Mouse (Mus musculus): Measurements from ENCODE around the gene Arpp21. TPM values are rescaled to one million over a fixed set of nuclear protein-coding genes. Genes with fewer than 3 reads are reported as not detected.
A peak's percentile ranks its signal among the peaks of the same experiment; 100 is the strongest.

Arpp21 gene
- polyA plus RNA-seq, 2 experiments = 23.6 to 28.3 TPM

DNA sequence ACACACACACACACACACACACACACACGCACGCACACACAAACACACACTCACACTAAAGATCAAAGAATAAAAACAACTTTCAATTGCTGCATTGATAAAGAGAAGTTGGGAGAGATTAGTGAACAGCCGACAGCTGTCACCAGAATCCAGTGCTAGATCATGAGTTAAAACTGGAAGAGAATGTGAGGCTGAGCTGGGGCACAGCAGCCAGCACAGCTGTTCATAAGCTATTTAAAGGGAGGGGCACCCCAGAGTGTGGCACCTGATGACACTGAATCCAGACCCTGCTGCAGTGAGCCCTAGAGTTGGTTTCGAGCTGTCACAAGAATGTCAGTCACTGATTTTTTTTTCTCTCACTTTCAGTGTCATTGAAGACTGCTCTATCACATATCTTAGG, 14.0 kb upstream of the Arpp21 start:
- H3K27me3 ChIP-seq (ENCODE audit: control insufficient read depth, insufficient read depth, low read length) = no peaks in the 10 kb centered on the region
- DNase-seq (ENCODE audit: low spot score) (peak; percentile 27), ATAC-seq (ENCODE audit: low FRiP score, low read depth) (peak; percentile 84)
- 80% methylated on average over 4 of the region's 4 CpGs for WGBS
- H3K4me2 ChIP-seq (replicated peaks; ENCODE audit: low read depth, low read length, severe bottlenecking) = no peak overlapping the region
- H3K9ac ChIP-seq (ENCODE audit: low read depth, low read length, severe bottlenecking) = no peak overlapping the region
- H3K27ac ChIP-seq (replicated peaks; ENCODE audit: low read depth, low read length) = no peak overlapping the region
- no peaks in the 10 kb centered on the region for H3K9me3 ChIP-seq (ENCODE audit: control insufficient read depth, low read length)
- no peaks in the 10 kb centered on the region for H3K36me3 ChIP-seq (ENCODE audit: control insufficient read depth, insufficient read depth, low read length)
- no peak for TF ChIP-seq POLR2A (IDR thresholded peaks at IDR 0.05; ENCODE audit: borderline replicate concordance, extremely low read depth, insufficient read depth, insufficient read length)
- H3K4me1 ChIP-seq (ENCODE audit: control insufficient read depth, insufficient read depth, low read length) = no peaks in the 10 kb centered on the region
- no peak overlapping the region for H3K4me3 ChIP-seq (replicated peaks; ENCODE audit: low read length)

DNA sequence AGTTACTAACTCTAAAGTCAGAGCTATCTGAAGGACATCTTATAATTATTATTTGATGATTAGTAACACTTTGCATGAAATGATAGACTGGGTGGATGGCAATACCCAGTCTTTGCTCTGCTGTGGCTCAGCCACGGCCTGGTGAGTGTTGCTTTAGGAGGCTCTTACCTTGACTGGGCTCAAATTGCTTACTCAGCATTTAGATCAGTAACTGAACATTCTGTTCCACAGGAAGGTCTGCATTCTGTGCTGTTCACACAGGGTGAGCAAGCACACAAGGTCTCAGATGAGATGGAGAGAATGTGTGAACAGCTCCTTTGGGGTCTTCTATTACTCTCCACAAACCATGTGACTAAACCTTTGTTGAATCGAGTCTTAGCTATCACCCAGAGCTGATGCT, 11.4 kb upstream of the Arpp21 start:
- Histone ChIP-seq H3K36me3 (ENCODE audit: control insufficient read depth, insufficient read depth, low read length) (no peaks in the 10 kb centered on the region), H3K4me3 (replicated peaks; ENCODE audit: low read length) (no peak overlapping the region), H3K4me1 (ENCODE audit: control insufficient read depth, insufficient read depth, low read length) (no peaks in the 10 kb centered on the region), H3K4me2 (replicated peaks; ENCODE audit: low read depth, low read length, severe bottlenecking) (no peak overlapping the region), H3K27me3 (ENCODE audit: control insufficient read depth, insufficient read depth, low read length) (no peaks in the 10 kb centered on the region), H3K27ac (replicated peaks; ENCODE audit: low read depth, low read length) (no peak overlapping the region), H3K9ac (ENCODE audit: low read depth, low read length, severe bottlenecking) (no peak overlapping the region), H3K9me3 (ENCODE audit: control insufficient read depth, low read length) (no peaks in the 10 kb centered on the region)
- no peak for TF ChIP-seq POLR2A (IDR thresholded peaks at IDR 0.05; ENCODE audit: borderline replicate concordance, extremely low read depth, insufficient read depth, insufficient read length)
- DNase-seq (ENCODE audit: low spot score) = no peak
- 63% methylated on average over 2 of the region's 2 CpGs for WGBS
- ATAC-seq (ENCODE audit: low FRiP score, low read depth) = no peak

- no peak for TF ChIP-seq POLR2A (IDR thresholded peaks at IDR 0.05; ENCODE audit: borderline replicate concordance, extremely low read depth, insufficient read depth, insufficient read length)
- Histone ChIP-seq H3K27me3 (ENCODE audit: control insufficient read depth, insufficient read depth, low read length) (peaks cover 34% of the 10 kb centered on the region), H3K9ac (ENCODE audit: low read depth, low read length, severe bottlenecking) (no peak overlapping the region), H3K9me3 (ENCODE audit: control insufficient read depth, low read length) (no peaks in the 10 kb centered on the region), H3K4me1 (ENCODE audit: control insufficient read depth, insufficient read depth, low read length) (no peaks in the 10 kb centered on the region; the same call in 1 of the 2 replicates), H3K27ac (replicated peaks; ENCODE audit: low read depth, low read length) (no peak overlapping the region), H3K36me3 (ENCODE audit: control insufficient read depth, insufficient read depth, low read length) (no peaks in the 10 kb centered on the region), H3K4me3 (replicated peaks; ENCODE audit: low read length) (no peak overlapping the region), H3K4me2 (replicated peaks; ENCODE audit: low read depth, low read length, severe bottlenecking) (no peak overlapping the region)
- ATAC-seq (ENCODE audit: low FRiP score, low read depth) = no peak
- WGBS = 81% methylated on average over 9 of the region's 9 CpGs
- DNase-seq (ENCODE audit: low spot score) = no peak
These were observed 2.4 kb upstream of the Arpp21 start for GRCm38 (mm10) chr9:112238168-112238567.

GRCm38 (mm10) chr9:112236551-112236950, 813 bp upstream of the Arpp21 start:
- TF ChIP-seq POLR2A (IDR thresholded peaks at IDR 0.05; ENCODE audit: borderline replicate concordance, extremely low read depth, insufficient read depth, insufficient read length) = no peak
- H3K27ac ChIP-seq (replicated peaks; ENCODE audit: low read depth, low read length) = no peak overlapping the region

GRCm38 (mm10) chr9:112235041-112235695, 570 bp downstream of the Arpp21 start:
- H3K9ac ChIP-seq (ENCODE audit: low read depth, low read length, severe bottlenecking) = peak overlapping the region; percentile 46
- peak overlapping the region; percentile 72 for H3K4me2 ChIP-seq (replicated peaks; ENCODE audit: low read depth, low read length, severe bottlenecking)
- H3K4me1 ChIP-seq (ENCODE audit: control insufficient read depth, insufficient read depth, low read length) = no peaks in the 10 kb centered on the region; the same call in 1 of the 2 replicates
- no peak overlapping the region for H3K27ac ChIP-seq (replicated peaks; ENCODE audit: low read depth, low read length)
- WGBS = 1% methylated on average over 29 of the region's 44 CpGs
- no peak for TF ChIP-seq POLR2A (IDR thresholded peaks at IDR 0.05; ENCODE audit: borderline replicate concordance, extremely low read depth, insufficient read depth, insufficient read length)
- H3K9me3 ChIP-seq (ENCODE audit: control insufficient read depth, low read length) = no peaks in the 10 kb centered on the region
- H3K4me3 ChIP-seq (replicated peaks; ENCODE audit: low read length) = peak overlapping the region; percentile 40
- ATAC-seq (ENCODE audit: low FRiP score, low read depth) = peak; percentile 63
- H3K36me3 ChIP-seq (ENCODE audit: control insufficient read depth, insufficient read depth, low read length) = no peaks in the 10 kb centered on the region
- peak; percentile 15 for DNase-seq (ENCODE audit: low spot score)
- H3K27me3 ChIP-seq (ENCODE audit: control insufficient read depth, insufficient read depth, low read length) = peaks cover 51% of the 10 kb centered on the region

More at GRCm38 (mm10) chr9:112236551-112236950, 813 bp upstream of the Arpp21 start:
- Histone ChIP-seq H3K27me3 (ENCODE audit: control insufficient read depth, insufficient read depth, low read length) (peaks cover 48% of the 10 kb centered on the region), H3K36me3 (ENCODE audit: control insufficient read depth, insufficient read depth, low read length) (no peaks in the 10 kb centered on the region), H3K9me3 (ENCODE audit: control insufficient read depth, low read length) (no peaks in the 10 kb centered on the region), H3K9ac (ENCODE audit: low read depth, low read length, severe bottlenecking) (no peak overlapping the region), H3K4me2 (replicated peaks; ENCODE audit: low read depth, low read length, severe bottlenecking) (no peak overlapping the region), H3K4me1 (ENCODE audit: control insufficient read depth, insufficient read depth, low read length) (no peaks in the 10 kb centered on the region; the same call in 1 of the 2 replicates), H3K4me3 (replicated peaks; ENCODE audit: low read length) (no peak overlapping the region)
- 81% methylated on average over 8 of the region's 8 CpGs for WGBS
- no peak for DNase-seq (ENCODE audit: low spot score)
- ATAC-seq (ENCODE audit: low FRiP score, low read depth) = no peak
